Mouse (Mus musculus) spleen, adult 2 months (tissue): ENCODE data around the gene Zfand3. TPM values are rescaled to one million over a fixed set of nuclear protein-coding genes. Genes with fewer than 3 reads are reported as not detected.
A peak's percentile ranks its signal among the peaks of the same experiment; 100 is the strongest.

ENCODE experiments used
- DNase-seq, 2 experiments: peaks; one replicate each; pipeline versions ENCODE4 v3.0.0 to v3.0.0-alpha.2; 2012 to 2021; ENCODE audit warnings: low spot score in 2 of 2, low read depth in 1 of 2
- H3K27ac ChIP-seq: fragments of 200-500 bp; 2 replicates; pipeline ENCODE4 v1.5.1; 2012; ENCODE audit warnings: low read length, inconsistent platforms; ENCODE audit not compliant: insufficient read depth
- H3K27me3 ChIP-seq: fragments of 200-500 bp; 2 replicates; pipeline ENCODE4 v1.6.1; 2012; ENCODE audit warnings: mild to moderate bottlenecking, moderate library complexity, low read length, inconsistent platforms; ENCODE audit not compliant: control insufficient read depth, insufficient read depth
- H3K36me3 ChIP-seq: fragments of 200-500 bp; 2 replicates; pipeline ENCODE4 v1.6.1; 2012; ENCODE audit warnings: mild to moderate bottlenecking, low read length, inconsistent platforms; ENCODE audit not compliant: control insufficient read depth, insufficient read depth
- H3K4me1 ChIP-seq: fragments of 200-500 bp; 2 replicates; pipeline ENCODE4 v1.6.1; 2011; ENCODE audit warnings: inconsistent platforms; ENCODE audit not compliant: control insufficient read depth, insufficient read depth, insufficient read length
- H3K4me3 ChIP-seq: fragments of 200-500 bp; 2 replicates; pipeline ENCODE4 v1.5.1; 2011; ENCODE audit warnings: mild to moderate bottlenecking, inconsistent platforms; ENCODE audit not compliant: insufficient read depth, insufficient read length; ENCODE audit errors: extremely low read depth
- CTCF ChIP-seq: fragments of 200-500 bp; IDR thresholded peaks from 2 replicates; pipeline ENCODE4 v1.5.1; 2011; ENCODE audit warnings: mild to moderate bottlenecking, inconsistent platforms; ENCODE audit not compliant: insufficient read depth, insufficient read length, insufficient replicate concordance; ENCODE audit errors: extremely low read depth
- POLR2A ChIP-seq: fragments of 200-500 bp; IDR thresholded peaks from 2 replicates; pipeline ENCODE4 v1.6.1; 2011; ENCODE audit warnings: low read depth, low read length, inconsistent platforms
- WGBS: fragments of 180-500 bp; shearing (Covaris S2); methylation state at CpG from one replicate; pipeline ENCODE4 v1.1.7; 2018; 5-methylcytosine and 5-hydroxymethylcytosine counted together
- polyA plus RNA-seq: library from polyadenylated mRNA; depleted of rRNA; stranded (reverse); fragments of >200 nt; gene quantifications from 2 replicates; pipeline ENCODE4 v1.2.3, GENCODE M21; 2012

Gene Zfand3
- polyA plus RNA-seq, 1 experiment: 50.5 TPM

DNA sequence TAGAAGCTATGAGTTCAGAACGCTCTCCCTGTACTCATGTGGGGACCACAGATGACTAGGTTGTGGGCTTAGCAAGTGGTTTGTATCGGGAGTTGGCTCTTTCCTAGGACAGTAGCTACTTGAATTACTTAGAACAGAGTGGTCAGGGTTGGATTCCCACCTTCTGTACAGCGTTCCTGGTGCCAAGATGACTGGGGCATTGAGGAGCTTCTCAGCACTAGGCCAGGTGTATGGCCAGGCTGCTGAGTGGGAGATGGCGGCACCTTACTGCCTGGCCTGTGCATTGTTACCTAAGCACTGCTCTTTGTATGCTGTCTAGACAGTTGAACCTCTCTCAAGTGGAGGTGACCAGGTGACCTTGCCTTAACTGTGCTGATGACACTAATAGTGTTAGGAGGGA, 28.3 kb downstream of the Zfand3 start:
- no peak for DNase-seq
- Histone ChIP-seq H3K4me3 (no peak overlapping the region), H3K27ac (no peak overlapping the region), H3K36me3 (no peaks in the 10 kb centered on the region), H3K27me3 (no peaks in the 10 kb centered on the region), H3K4me1 (peaks cover 6% of the 10 kb centered on the region)
- TF ChIP-seq POLR2A (no peak), CTCF (no peak)
- 94% methylated on average over 4 of the region's 4 CpGs for WGBS

DNA sequence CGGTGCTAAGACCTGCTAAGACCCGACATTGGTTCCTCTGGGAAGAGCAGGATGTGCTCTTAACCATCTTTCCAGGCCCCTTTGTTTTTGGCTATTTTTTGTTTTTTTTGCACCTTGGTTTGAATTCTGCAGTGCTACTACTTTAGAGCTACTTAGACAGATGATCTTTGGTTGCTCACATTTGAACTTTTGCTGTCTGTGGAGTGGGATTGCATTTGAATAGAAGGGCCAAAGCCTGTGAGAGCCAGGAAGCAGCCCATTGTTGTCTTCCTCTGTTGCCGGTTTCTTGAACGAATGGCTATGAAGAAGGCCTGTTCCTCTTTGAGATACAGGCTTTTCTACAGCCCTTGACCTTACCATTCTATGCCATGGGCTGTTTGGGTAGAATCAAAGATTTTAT, 29.5 kb downstream of the Zfand3 start:
- H3K4me1 ChIP-seq: peaks cover 6% of the 10 kb centered on the region
- no peaks in the 10 kb centered on the region for H3K36me3 ChIP-seq
- H3K27me3 ChIP-seq: no peaks in the 10 kb centered on the region
- no peak overlapping the region for H3K4me3 ChIP-seq
- no peak for TF ChIP-seq CTCF
- no peak for TF ChIP-seq POLR2A
- WGBS: 75% methylated on average over 4 of the region's 4 CpGs
- H3K27ac ChIP-seq: no peak overlapping the region
- DNase-seq: no peak

- Histone ChIP-seq H3K36me3 (no peaks in the 10 kb centered on the region), H3K4me3 (no peak overlapping the region), H3K4me1 (peaks cover 6% of the 10 kb centered on the region), H3K27me3 (no peaks in the 10 kb centered on the region), H3K27ac (no peak overlapping the region)
- no peak for DNase-seq
- 49% methylated on average over 4 of the region's 4 CpGs for WGBS
- TF ChIP-seq POLR2A (no peak), CTCF (no peak)
Observed at GRCm38 (mm10) chr17:30035216-30036005, 30.9 kb downstream of the Zfand3 start.

DNA sequence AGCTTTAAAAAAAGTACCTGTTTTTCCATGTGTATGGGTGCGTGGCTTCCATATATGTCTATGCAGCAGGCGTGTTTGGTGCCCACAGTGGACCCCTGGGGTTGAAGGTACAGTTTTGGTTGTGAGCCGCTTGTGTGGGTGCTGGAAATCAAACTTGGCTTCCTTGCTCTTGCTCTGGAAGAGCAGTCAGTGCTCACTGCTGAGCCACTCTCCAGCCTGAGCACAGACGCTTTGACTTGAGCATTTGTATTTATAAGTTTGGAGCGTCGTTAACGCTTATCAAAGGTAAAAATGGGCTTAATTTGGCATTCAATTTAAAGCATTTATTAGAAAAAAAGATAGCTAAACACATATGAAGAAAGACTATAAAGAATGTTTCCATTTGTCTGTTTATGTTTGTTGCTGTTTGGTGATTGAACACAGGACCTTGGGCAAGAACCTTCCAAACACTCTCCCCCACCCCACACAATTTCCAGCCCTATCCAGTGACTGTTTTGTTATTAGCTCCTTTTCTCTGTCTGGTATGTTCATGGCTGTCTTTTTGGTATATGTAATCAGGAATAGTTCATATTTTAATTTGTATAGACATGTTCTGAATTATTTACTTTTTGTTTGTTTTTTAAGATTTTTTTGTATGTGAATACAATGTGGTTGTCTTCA, 38.8 kb downstream of the Zfand3 start:
- no peak overlapping the region; the same call in 1 of the 2 replicates for H3K4me3 ChIP-seq
- H3K27ac ChIP-seq: no peak overlapping the region
- no peak for DNase-seq
- WGBS: 93% methylated on average over 7 of the region's 7 CpGs
- H3K27me3 ChIP-seq: no peaks in the 10 kb centered on the region
- no peaks in the 10 kb centered on the region for H3K36me3 ChIP-seq
- H3K4me1 ChIP-seq: peaks cover 5% of the 10 kb centered on the region
- TF ChIP-seq POLR2A: no peak
- no peak for TF ChIP-seq CTCF

- WGBS: 93% methylated on average over 2 of the region's 2 CpGs
- H3K36me3 ChIP-seq: no peaks in the 10 kb centered on the region
- no peak for DNase-seq
- no peak overlapping the region for H3K27ac ChIP-seq
- H3K4me3 ChIP-seq: no peak overlapping the region
- H3K4me1 ChIP-seq: peaks cover 5% of the 10 kb centered on the region
- TF ChIP-seq POLR2A (no peak), CTCF (no peak)
- no peaks in the 10 kb centered on the region for H3K27me3 ChIP-seq
Observed at GRCm38 (mm10) chr17:30045181-30045580, 40.6 kb downstream of the Zfand3 start.

GRCm38 (mm10) chr17:30046654-30047053, 42.1 kb downstream of the Zfand3 start:
- 67% methylated on average over 5 of the region's 5 CpGs for WGBS
- Histone ChIP-seq H3K4me1 (peaks cover 5% of the 10 kb centered on the region), H3K4me3 (no peak overlapping the region), H3K36me3 (no peaks in the 10 kb centered on the region), H3K27ac (peak overlapping the region; percentile 20; the same call in 1 of the 2 replicates), H3K27me3 (no peaks in the 10 kb centered on the region)
- TF ChIP-seq POLR2A (no peak), CTCF (no peak)
- no peak for DNase-seq

DNA sequence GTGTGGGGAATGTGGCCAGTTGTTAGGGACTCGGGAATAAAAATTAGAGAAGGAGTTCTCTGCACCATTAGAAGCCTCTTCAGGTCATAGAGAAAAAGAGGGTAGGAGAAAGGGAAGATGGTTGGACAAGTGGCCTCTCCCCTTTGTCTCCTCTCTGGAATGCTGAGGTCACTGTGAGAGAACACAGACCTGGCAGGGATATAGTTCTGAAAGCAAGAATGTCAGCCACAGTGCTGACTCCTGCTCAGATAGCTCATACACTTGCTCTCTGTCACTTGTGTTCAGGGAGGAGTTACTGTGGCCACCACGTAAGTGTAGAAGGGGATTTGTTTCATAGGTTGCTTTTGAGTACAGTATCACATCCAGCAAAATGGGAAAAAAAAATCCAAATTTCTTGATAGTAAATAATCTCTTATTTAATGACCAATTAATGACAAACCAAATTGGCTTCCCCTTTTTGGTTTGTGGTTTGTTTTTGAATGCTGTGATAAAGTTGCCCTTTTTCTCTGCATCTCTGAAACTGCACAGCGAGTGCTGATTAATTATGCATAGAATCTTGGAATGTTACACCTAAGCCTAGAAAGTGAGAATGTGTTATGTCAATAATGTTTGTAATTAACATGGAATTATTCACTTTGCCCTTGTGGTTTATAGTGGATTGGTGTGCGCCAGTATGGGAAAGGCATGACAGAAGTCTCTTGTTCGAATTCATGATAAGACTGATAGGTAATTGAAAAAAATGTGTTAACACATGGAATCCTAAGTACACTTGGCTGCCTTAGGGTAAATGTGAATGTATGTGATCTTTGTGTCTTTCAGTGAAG, 47.2 kb downstream of the Zfand3 start:
- Histone ChIP-seq H3K27me3 (no peaks in the 10 kb centered on the region), H3K36me3 (no peaks in the 10 kb centered on the region), H3K4me3 (no peak overlapping the region), H3K4me1 (peaks cover 8% of the 10 kb centered on the region), H3K27ac (no peak overlapping the region)
- no peak for DNase-seq
- WGBS: 78% methylated on average over 5 of the region's 5 CpGs
- TF ChIP-seq POLR2A (no peak), CTCF (no peak)
